Mouse (Mus musculus) ES-E14 (cell line): ENCODE results near the gene Gabpb2. TPM values are rescaled to one million over a fixed set of nuclear protein-coding genes. Genes with fewer than 3 reads are reported as not detected.
A peak's percentile ranks its signal among the peaks of the same experiment; 100 is the strongest.

Experiments
- DNase-seq: peaks from one replicate; pipeline ENCODE4 v3.0.0-alpha.2; 2013; ENCODE audit warnings: low read depth, low spot score
- H3K27ac ChIP-seq: 2 replicates; pipeline ENCODE4 v1.5.1; 2012; ENCODE audit warnings: low read depth, mild to moderate bottlenecking, low read length, moderate library complexity, mixed read lengths; ENCODE audit not compliant: poor library complexity, insufficient read depth, severe bottlenecking
- H3K36me3 ChIP-seq: 2 replicates; pipeline ENCODE4 v1.6.1; 2012; ENCODE audit warnings: mild to moderate bottlenecking, low read length, moderate library complexity, mixed read lengths; ENCODE audit not compliant: control insufficient read depth, poor library complexity, insufficient read depth, severe bottlenecking
- H3K4me1 ChIP-seq, 2 experiments: fragments of 150-350 bp in 1 of 2; sonication (generic) in 1 of 2; 2 replicates each; pipeline ENCODE4 v1.6.1; 2012; ENCODE audit warnings: low read length in 2 of 2, mild to moderate bottlenecking in 1 of 2, mixed read lengths in 1 of 2; ENCODE audit not compliant: control insufficient read depth in 2 of 2, insufficient read depth in 2 of 2, poor library complexity in 1 of 2
- H3K4me3 ChIP-seq, 2 experiments: fragments of 150-350 bp in 1 of 2; sonication (generic) in 1 of 2; 2 replicates each; pipeline ENCODE4 v1.5.1; 2012; ENCODE audit warnings: low read length in 2 of 2, low read depth in 1 of 2, mild to moderate bottlenecking in 1 of 2, mixed read lengths in 1 of 2; ENCODE audit not compliant: insufficient read depth in 1 of 2, poor library complexity in 1 of 2, severe bottlenecking in 1 of 2
- H3K9ac ChIP-seq: 2 replicates; pipeline ENCODE4 v1.6.1; 2012; ENCODE audit warnings: low read depth, mild to moderate bottlenecking, low read length, mixed read lengths; ENCODE audit not compliant: poor library complexity, insufficient read depth, severe bottlenecking
- H3K9me3 ChIP-seq: fragments of 150-350 bp; sonication (generic); 2 replicates; pipeline ENCODE4 v1.6.1; 2012; ENCODE audit warnings: low read depth, mild to moderate bottlenecking, low read length; ENCODE audit not compliant: control insufficient read depth, insufficient read depth
- CHD2 ChIP-seq: IDR thresholded peaks from 2 replicates; pipeline ENCODE4 v1.6.1; 2014; ENCODE audit warnings: mild to moderate bottlenecking, low read depth, low read length, inconsistent platforms
- HCFC1 ChIP-seq: IDR thresholded peaks from 2 replicates; pipeline ENCODE4 v1.6.1; 2012; ENCODE audit warnings: low read length, inconsistent platforms, borderline replicate concordance; ENCODE audit not compliant: insufficient read depth
- MAFK ChIP-seq: IDR thresholded peaks from 2 replicates; pipeline ENCODE4 v1.6.1; 2014; ENCODE audit warnings: mild to moderate bottlenecking, low read depth, low read length, inconsistent platforms; ENCODE audit not compliant: insufficient read depth
- ZC3H11A ChIP-seq: IDR thresholded peaks from 2 replicates; pipeline ENCODE4 v1.6.1; 2012; ENCODE audit warnings: low read depth, mild to moderate bottlenecking, inconsistent platforms, low read length, borderline replicate concordance
- ZNF384 ChIP-seq: IDR thresholded peaks from 2 replicates; pipeline ENCODE4 v1.6.1; 2012; ENCODE audit warnings: low read depth, low read length, inconsistent platforms
- in situ Hi-C, 2 experiments: fragments of 600-800 bp; cut with MboI; formaldehyde crosslinking; loops; one replicate each; pipeline ENCODE4 v1.15.1; 2025; ENCODE audit warnings: low sequenced_read_pairs in 2 of 2, inconsistent platforms in 1 of 2; ENCODE audit not compliant: unreplicated experiment in 2 of 2
- total RNA-seq: library from RNA; depleted of rRNA; stranded (reverse); fragments of 300-350 nt; gene quantifications from 2 replicates; pipeline ENCODE4 v1.2.3, GENCODE M21; 2012

Gabpb2 gene
- total RNA-seq, 1 experiment, result 30.7 TPM

DNA sequence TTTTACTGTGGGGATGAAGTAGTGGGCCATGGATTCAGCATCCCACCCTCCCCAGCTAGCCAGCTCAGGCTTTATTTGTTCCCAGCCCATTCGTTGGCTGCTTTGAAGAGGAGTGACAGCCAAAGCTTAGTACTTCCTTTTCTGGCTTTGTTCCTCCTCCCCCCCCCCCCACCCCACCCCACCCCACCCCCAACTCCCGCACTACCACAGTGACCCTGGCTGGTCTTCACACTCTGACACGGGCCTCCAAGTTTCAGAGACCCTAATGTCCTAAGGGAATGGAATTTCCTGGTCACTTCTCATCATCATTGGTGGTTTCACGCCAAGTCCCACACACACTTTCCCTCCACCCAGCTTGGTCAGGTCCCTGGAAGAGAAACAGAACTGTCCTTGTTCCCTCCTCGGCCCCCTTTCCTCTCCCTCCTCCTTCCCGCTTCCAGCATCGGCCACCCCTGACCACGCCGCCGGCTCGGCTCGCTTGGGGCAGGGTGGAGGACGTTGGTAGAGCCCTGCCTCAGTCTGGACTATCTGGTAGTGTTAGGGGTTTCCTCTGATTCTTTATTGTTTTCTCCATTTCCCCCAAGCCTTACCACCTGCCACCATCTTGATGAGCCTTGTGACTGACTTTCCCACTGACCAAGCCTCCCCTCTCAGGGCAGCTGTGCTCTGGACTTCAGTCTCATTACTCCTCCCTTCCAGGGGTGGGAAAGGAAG, 12.2 kb upstream of the Gabpb2 start:
- peaks cover 22 to 38% of the 10 kb centered on the region in 2 experiments for H3K4me1 ChIP-seq
- peak overlapping the region; percentile 97 for H3K27ac ChIP-seq

DNA sequence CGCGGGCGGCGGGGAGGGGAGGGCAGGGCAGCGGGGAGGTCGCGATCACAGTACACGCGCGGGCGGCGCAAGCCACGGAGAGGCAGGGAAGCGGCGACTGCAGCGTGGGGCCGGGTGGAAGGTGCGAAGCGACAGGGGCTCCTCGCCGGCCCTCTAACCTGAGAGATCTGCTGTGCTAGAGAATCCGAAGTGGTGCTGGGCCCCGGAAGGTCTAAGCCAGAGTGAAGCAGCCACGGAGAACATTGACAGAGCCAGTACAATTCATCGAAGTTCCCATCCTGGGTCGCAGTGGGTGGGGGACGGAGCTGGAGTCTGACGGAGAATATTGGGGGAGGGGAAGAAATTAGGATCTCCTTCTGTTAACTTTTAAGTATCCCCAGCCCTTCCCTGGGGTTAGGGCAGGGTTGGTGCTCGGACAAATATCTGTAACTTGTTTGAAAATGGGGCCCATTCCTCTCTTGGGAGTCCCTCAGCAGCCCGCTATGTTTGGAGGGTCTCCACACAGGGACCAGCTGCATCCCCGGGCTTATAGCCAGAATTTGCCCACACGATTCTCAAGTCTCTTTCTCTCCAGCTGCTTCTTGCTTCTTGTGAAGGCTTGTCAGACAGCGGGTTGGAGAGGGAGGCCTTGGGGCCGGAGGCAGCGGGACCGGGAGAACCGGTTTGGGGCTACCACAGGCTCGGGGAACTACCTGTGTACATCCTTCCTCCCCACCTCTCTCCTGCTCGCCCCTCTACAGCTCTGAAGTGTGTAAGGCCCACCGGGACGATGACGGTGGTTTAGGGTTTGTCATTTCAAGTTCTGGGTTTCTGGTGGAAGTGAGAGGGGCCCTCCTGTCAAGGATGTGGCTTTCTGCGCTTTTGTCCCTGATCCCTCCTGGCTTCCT, 11.4 kb upstream of the Gabpb2 start:
- peak overlapping the region; percentile 85 to 96 for H3K4me3 ChIP-seq
- peak overlapping the region; percentile 97 for H3K27ac ChIP-seq
- H3K9me3 ChIP-seq, result no peaks in the 10 kb centered on the region
- in situ Hi-C loops, result no loop called here
- no peak for DNase-seq
- TF ChIP-seq ZNF384 (no peak), CHD2 (no peak), MAFK (no peak), HCFC1 (no peak), ZC3H11A (no peak)
- peaks cover 21% of the 10 kb centered on the region for H3K36me3 ChIP-seq
- peak overlapping the region; percentile 85 for H3K9ac ChIP-seq
- H3K4me1 ChIP-seq, result peaks cover 23 to 33% of the 10 kb centered on the region in 2 experiments

More for the DNA sequence above, 12.2 kb upstream of the Gabpb2 start:
- peak overlapping the region; percentile 85 to 96 for H3K4me3 ChIP-seq
- peaks cover 27% of the 10 kb centered on the region for H3K36me3 ChIP-seq
- no peak for TF ChIP-seq ZNF384
- TF ChIP-seq CHD2, result no peak
- no peak for TF ChIP-seq MAFK
- TF ChIP-seq HCFC1, result no peak
- no peak for TF ChIP-seq ZC3H11A
- no peaks in the 10 kb centered on the region for H3K9me3 ChIP-seq
- H3K9ac ChIP-seq, result peak overlapping the region; percentile 85
- DNase-seq, result no peak
- in situ Hi-C loops, result no loop called here

DNA sequence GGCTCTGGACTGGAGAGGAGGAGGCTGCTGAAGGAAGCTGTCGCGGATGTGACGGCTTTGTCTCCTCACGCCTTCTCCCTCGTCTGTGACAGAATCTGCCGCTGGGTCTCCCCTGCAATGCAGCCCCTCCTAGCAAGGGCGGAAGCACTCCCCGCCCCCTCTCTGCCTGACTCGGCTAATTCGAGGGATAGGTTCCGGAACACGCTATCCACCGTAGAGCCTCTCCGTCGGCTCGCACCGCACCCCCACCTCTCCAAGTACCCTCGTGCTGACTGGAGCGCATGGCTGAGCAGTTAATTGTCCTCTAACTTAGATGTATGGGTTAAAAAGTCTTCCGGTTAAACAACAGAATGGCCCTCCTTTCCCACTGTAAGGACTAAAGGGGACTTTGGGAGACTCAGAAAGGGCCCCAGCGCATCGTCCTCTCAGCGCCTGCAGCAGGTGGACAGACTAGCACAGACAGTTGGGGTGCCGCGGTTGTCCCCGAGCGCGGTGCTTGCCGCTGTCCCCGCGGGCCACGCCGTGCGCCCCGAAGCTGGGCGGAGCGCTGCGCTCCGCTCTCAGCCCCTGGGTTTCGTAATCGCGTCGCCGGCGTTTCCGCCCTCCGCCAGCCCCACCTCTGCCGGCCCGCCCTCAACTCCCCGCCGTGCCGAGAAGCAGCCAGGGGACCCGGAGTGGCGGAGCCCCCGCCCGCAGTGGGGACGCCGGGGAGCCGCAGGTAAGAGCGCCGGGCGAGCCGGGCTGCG, 10.6 kb upstream of the Gabpb2 start, which contains the start of gene Cdc42se1:
Cdc42se1 (plus strand) TSS at position 585 of the 746 bp plus-strand sequence.
- no peaks in the 10 kb centered on the region for H3K9me3 ChIP-seq
- in situ Hi-C loops, result no loop called here
- H3K36me3 ChIP-seq, result peaks cover 14% of the 10 kb centered on the region
- DNase-seq, result no peak
- peak within 1 kb of the TSS; percentile 85 to 96 for H3K4me3 ChIP-seq
- TF ChIP-seq ZNF384 (no peak), MAFK (peak; percentile 86), ZC3H11A (no peak), CHD2 (0 out of 2 replicates have a peak, but pooled peaks have one; percentile 12), HCFC1 (0 out of 2 replicates have a peak, but pooled peaks have one; percentile 41)
- peak within 1 kb of the TSS; percentile 85 for H3K9ac ChIP-seq
- H3K27ac ChIP-seq, result peak within 1 kb of the TSS; percentile 97
- H3K4me1 ChIP-seq, result peaks cover 26 to 27% of the 10 kb centered on the region in 2 experiments

DNA sequence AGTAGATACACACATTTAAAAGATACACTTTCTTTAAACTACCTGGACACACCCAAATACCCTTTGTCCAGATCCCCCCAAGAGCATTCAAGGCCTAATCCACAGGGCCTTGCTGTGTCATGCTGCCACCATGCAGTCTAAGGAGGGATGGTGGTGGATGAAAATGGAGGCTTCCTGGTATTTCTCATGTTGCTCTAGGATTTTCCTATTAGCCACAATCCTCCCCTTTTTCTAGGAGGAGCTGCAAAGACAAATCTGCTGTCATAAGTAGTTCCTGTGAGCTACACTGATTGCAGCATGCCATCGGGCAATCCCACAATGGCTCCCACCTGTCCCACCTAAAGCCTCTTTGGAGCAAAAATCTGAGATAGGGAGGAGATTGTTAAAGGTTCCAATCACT, 9.5 kb upstream of the Gabpb2 start:
- TF ChIP-seq ZNF384 (no peak), CHD2 (no peak), MAFK (no peak), HCFC1 (no peak), ZC3H11A (no peak)
- Histone ChIP-seq H3K9me3 (no peaks in the 10 kb centered on the region), H3K27ac (peak overlapping the region; percentile 41; the same call in 1 of the 2 replicates), H3K4me3 (peak overlapping the region; percentile 85 to 96), H3K36me3 (peaks cover 12% of the 10 kb centered on the region), H3K9ac (peak overlapping the region; percentile 71), H3K4me1 (peaks cover 17 to 20% of the 10 kb centered on the region in 2 experiments)
- no peak for DNase-seq
- in situ Hi-C loops, result no loop called here
